Mouse (Mus musculus): ENCODE measurements at regions not wholly inside any gene's neighbourhood (a gene's known extent, or its start where the extent isn't known, plus 50 kb on each side); places are given as distances from the start of the nearest gene placed in this dataset.
"Not testable (repeated sequence)": the region's sequence is repeated elsewhere in the genome, so short reads cannot be mapped to it uniquely, and the experiment has no call there.

DNA sequence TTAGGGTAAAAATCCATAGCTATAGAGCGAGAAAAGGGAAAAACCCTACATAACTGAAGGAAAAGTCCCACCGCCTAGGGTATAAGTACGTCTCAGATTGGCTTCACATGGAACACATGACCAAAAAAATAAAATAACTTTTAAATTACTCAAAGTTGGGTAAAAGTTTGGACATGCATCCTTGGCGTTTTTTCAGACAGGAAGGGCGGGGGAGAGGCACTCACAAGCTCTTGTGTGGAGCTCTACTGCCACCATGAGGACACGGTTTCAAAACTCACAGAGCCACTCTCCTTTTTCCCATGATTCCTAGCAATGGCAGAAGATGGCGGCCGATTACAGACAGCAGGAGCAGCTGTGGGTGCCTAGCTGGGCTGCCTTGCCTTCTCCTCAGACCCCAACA lies 188.6 kb upstream of the Olfr1324 start:
- peak; percentile 68 for TF ChIP-seq CTCF (IDR thresholded peaks at IDR 0.05; ENCODE audit: low read depth)
- not testable (repeated sequence) for TF ChIP-seq EP300 (optimal IDR thresholded peaks at IDR 0.05)
